Mouse (Mus musculus): ENCODE measurements around the gene Olfr275.
A peak's percentile ranks its signal among the peaks of the same experiment; 100 is the strongest.
"Not testable (repeated sequence)": the region's sequence is repeated elsewhere in the genome, so short reads cannot be mapped to it uniquely, and the experiment has no call there.

The Olfr275 gene

DNA sequence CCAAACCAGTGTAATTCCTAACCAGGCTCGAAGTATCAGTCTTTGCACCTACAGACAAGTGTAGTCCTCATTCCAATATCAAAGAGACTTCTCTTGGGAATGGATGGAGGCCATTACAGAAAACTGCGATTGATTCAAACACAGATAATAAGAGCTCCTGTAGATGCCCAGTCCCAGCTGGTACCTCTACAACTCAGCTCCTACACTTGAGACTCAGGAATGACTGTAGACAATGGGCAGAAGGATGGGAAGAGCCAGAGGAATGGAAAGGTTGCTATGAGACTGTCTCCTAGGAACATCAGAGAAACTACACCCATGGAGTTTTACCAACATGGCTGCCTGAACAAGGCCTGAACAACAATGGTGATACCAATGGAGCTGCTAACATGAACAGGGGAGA is at the start of gene Olfr275:
TSS of gene Olfr275 (plus strand) at position 301 of the 400 bp plus-strand sequence.
- DNase-seq: no peak

DNA sequence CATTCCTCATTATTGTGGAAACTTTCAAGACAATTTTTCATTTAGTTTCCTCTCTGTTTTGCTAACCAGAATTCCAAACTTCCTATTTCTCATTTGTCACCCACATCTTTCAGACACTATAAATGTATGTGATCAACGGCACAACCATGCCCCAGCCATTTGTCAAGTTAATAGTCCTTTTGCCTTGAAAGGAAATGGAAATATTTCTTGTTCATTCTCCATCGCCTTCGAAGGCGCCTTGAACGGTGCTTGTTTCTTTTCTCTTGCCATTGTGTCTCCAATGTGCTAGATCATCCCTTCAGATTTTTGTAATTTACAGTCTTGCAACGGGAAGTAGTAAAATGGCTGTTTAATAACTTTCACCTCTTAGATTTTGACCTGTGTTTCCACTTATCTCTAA is 48.8 kb upstream of the Olfr275 start:
- peak; percentile 3 for DNase-seq

DNA sequence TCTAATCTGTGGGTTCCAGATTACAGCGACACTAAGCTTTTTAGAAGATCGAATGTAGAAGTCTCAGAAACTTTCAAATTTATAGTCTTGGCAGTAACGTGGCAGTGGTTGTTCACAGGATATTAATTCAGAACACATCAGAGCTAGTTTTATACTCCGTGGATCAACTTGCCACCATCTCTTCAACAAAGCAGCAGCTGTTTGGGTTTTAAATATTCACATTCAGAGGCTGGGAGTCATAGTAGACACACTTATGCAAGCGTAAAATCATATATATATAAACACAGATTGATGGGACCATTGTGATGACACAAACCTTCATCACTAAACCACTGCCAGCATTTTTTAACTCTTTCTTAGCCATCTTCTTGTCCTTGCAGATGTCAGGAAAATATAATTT is 42.2 kb upstream of the Olfr275 start:
- no peak for DNase-seq

DNA sequence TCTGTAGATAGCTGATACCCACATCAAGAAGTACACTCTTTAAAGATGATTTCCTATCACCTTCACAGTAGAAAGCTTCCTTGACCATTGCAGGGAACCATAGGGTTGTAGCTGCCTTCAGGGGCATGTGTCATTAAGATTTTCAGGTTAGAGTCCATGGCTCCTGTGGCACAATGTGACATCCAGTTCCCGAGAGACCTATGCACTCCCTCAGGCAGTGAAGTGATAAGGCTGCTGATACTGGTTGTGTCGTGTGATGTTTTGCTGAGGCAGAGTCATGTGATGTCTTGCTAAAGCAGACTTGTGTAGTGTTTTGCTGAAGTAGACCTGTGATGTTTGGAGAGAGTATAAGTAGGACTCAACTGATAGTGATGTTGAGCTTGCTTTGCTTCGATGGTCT is 14.4 kb upstream of the Olfr275 start:
- no peak for DNase-seq

DNA sequence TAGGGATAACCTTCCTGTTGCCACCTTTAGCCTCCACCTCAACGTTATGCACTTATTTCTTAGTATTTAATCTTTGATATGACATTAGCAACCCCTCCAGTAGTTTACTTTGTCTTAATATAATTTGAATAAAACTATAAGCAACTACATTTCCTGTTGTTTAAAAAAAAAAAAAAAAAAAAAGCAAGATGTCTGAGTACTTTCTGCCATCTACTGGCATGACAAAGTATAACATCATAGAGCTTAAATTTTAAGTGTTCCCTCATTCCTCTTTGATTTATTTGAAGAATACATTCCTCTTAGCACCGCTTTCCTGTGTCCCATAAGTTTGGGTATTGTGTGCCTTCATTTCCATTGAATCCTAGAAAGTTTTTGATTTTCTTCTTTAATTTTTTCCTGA is 2.5 kb upstream of the Olfr275 start:
- DNase-seq: no peak

DNA sequence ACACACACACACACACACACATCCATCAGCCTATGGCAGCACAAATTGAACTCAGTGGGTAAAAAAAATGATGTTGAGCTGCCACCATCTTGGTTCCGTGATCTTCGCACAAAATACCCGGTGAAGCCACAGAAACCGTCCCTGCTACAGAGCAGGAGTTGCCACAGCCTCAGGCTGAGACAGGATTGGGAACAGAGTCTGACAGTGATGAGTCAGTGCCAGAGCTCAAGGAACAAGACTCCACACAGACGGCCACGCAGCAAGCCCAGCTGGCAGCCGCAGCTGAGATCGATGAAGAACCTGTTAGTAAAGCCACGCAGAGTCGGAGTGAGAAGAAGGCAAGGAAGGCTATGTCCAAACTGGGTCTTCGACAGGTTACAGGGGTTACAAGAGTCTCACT is 7.0 kb downstream of the Olfr275 start:
- DNase-seq: no peak

DNA sequence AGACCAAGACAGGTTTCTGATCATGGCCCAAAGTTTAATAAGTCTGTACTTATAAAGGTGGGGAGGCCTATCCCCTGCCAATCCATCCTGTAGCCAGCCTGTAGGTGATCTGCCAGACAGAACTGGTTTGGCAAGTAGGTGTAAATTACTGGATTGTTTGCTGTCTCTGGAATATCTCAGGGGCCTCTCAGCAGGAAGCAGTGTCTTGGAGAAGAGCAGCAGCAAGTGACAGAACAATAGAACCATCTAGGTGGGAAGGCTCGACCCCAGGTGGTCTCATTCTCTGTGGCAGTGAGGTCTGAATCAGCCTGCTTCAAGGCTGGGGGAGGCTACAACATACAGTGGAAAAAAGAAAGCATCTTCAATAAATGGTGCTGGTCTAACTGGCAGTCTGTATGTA is 31.0 kb downstream of the Olfr275 start:
- not testable (repeated sequence) for DNase-seq

DNA sequence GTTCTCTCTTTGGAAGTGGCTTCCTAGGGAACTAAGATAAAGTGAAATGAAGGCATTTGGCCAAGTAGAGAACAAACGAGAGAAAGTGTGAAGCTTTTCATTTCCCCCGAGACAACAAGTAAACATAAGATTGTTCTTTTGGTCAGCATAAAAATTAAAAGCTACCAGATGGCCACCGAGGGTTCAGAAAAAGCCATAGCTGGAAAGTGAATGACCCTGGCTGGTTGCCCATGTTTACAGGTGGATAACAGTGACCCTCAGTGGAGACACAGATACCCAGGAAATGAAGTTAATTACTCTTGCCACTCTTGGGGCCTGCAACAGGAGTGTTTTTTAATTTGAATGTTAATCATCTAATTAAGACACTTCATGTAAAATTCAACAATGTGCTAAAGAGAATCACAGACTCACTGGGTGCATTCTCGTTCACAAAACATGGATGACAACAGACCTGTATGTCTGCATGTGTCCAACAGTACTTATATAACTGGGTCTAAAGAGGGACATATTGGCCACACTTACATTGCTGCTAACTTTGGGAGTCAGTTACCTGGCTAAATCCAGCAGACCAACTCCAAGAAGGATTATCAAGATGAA is 34.7 kb downstream of the Olfr275 start:
- no peak for DNase-seq

DNA sequence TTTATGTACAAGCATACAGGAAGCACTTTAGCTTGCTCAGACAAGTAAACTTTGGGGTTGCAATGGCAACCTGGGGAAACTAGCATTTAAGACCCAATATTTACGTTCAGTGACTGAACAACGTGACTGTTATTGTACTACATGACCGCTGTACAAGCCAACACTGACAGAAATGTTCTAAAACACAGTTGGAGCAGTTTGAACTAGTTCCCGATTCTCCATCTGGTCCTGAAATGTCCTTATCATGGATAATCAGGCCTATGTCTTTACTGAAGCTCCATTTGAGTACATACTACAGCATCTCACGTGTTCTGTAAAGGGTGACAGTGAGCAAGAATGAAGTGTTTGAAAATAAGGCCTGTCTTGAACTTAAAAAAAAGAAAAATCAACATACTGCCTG is 35.3 kb downstream of the Olfr275 start:
- no peak for DNase-seq

DNA sequence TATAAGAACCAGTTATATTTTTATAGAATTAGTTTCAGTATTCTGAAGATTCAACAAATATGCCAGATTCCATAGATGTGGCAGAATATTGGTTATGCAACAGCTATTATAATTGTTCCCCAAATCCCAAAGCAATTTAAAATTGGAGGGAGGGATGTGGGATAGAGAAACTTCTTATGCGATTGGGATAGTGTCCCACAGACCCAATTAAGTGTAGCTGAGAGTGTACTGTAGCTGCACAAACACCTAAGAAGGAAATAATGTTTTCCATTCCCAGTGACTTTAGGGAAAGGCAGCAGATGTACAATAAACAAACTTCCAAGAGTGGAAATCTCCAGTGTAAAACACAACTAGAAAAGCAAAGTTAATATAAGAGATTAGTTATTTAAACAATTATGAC is 44.7 kb downstream of the Olfr275 start, which contains the start of gene Olfr273:
TSS of gene Olfr273 (minus strand) at position 101 of the 400 bp plus-strand sequence.
- no peak for DNase-seq

DNA sequence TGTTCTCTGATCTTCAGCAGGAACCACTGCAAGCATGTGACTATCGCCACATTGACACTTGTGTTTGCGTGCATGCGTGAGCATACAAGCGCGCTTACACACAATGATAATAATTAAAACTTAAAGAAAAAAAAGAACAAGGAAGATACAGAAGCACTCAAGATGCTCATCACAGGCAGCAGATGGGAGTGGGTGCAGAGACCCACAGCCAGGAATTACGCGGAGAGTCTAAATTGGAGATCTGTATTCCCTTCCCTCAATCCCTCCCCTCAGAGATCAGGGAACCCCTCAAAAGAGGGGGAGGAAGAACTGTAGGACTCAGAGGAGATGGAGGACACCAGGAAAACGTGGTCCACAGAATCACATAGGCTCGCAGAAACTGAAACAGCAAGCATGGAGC is 49.8 kb downstream of the Olfr275 start:
- DNase-seq: no peak
